Mouse (Mus musculus) heart, adult 2 months (tissue): ENCODE results near the gene Lyrm2. TPM values are rescaled to one million over a fixed set of nuclear protein-coding genes. Genes with fewer than 3 reads are reported as not detected.

ENCODE experiments used
- DNase-seq, 2 experiments: peaks; one replicate each; pipeline ENCODE4 v3.0.0; 2021
- H3K27ac ChIP-seq: fragments of 200-600 bp; 2 replicates; pipeline ENCODE4 v1.8.1; 2022
- H3K27me3 ChIP-seq: fragments of 200-500 bp; 2 replicates; pipeline ENCODE4 v1.6.1; 2012; ENCODE audit warnings: mild to moderate bottlenecking, low read length, inconsistent platforms, mixed read lengths; ENCODE audit not compliant: control insufficient read depth, insufficient read depth
- H3K36me3 ChIP-seq: fragments of 200-500 bp; 2 replicates; pipeline ENCODE4 v1.6.1; 2012; ENCODE audit warnings: low read length, inconsistent platforms; ENCODE audit not compliant: control insufficient read depth, insufficient read depth
- H3K4me1 ChIP-seq: fragments of 200-500 bp; 2 replicates; pipeline ENCODE4 v1.6.1; 2011; ENCODE audit warnings: low read length; ENCODE audit not compliant: control insufficient read depth, insufficient read depth
- H3K4me3 ChIP-seq: fragments of 200-600 bp; 2 replicates; pipeline ENCODE4 v1.8.1; 2022
- H3K79me2 ChIP-seq: fragments of 200-500 bp; replicated peaks from 2 replicates; pipeline ENCODE4 v1.6.1; 2012; ENCODE audit warnings: mild to moderate bottlenecking, inconsistent platforms, low read length, moderate library complexity, mixed read lengths; ENCODE audit not compliant: control insufficient read depth, insufficient read depth
- H3K9ac ChIP-seq: fragments of 200-500 bp; 2 replicates; pipeline ENCODE4 v1.6.1; 2012; ENCODE audit warnings: low read depth, mild to moderate bottlenecking, control low read depth, inconsistent platforms, low read length, mixed read lengths
- CTCF ChIP-seq: fragments of 200-600 bp; IDR thresholded peaks from 2 replicates; pipeline ENCODE4 v1.8.1; 2022; ENCODE audit warnings: antibody characterized with exemption, mild to moderate bottlenecking, moderate library complexity
- EP300 ChIP-seq: fragments of 200-500 bp; IDR thresholded peaks from 2 replicates; pipeline ENCODE4 v1.6.1; 2011; ENCODE audit warnings: low read depth, low read length, control low read depth; ENCODE audit not compliant: insufficient read depth
- POLR2A ChIP-seq: fragments of 200-500 bp; IDR thresholded peaks from 2 replicates; pipeline ENCODE4 v1.6.1; 2011; ENCODE audit warnings: mild to moderate bottlenecking, low read depth, low read length, control low read depth; ENCODE audit not compliant: insufficient read depth
- WGBS: fragments of 180-500 bp; shearing (Covaris S2); methylation state at CpG from one replicate; pipeline ENCODE4 v1.1.7; 2018; 5-methylcytosine and 5-hydroxymethylcytosine counted together
- intact Hi-C: fragments of 180-260 bp; cut with DNase I; formaldehyde crosslinking; loops from one replicate; pipeline ENCODE4 v1.15.1; 2025
- polyA plus RNA-seq: library from polyadenylated mRNA; depleted of rRNA; stranded (reverse); fragments of >200 nt; gene quantifications from 2 replicates; pipeline ENCODE4 v1.2.3, GENCODE M21; 2012
- total RNA-seq, 2 experiments: library from RNA; stranded (reverse); gene quantifications; 2 replicates each; pipeline ENCODE4 v1.2.3; 2021

The Lyrm2 gene
- total and polyA plus RNA-seq, 3 experiments: 16.1 to 34.4 (median 34.4) TPM

DNA sequence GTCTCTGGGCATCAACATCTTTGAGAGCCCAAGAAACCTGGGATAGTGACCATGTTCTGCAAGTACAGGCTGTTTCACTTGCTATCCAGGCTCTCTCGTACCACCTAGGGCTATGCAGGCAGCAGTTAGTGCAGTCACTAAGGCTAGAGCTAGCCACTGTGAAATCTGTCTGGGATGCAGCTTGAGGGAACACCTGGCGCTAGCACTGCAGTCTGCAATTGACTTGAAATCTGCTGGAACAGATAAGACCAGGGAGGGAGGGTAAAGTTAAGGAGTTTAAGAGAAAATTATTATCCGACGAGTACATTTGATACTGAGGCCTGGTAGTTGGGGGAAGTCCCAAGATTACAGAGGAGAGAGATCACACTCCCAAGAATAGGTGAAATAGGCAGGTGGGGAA is 20.1 kb upstream of the Lyrm2 start:
- Histone ChIP-seq H3K27me3 (no peaks in the 10 kb centered on the region), H3K36me3 (no peaks in the 10 kb centered on the region), H3K9ac (no peak overlapping the region), H3K27ac (no peak overlapping the region), H3K4me1 (no peaks in the 10 kb centered on the region), H3K79me2 (no peaks in the 10 kb centered on the region), H3K4me3 (no peak overlapping the region)
- WGBS: 95% methylated on average over 4 of the region's 4 CpGs
- no peak for DNase-seq
- TF ChIP-seq EP300: no peak
- no peak for TF ChIP-seq POLR2A
- TF ChIP-seq CTCF: no peak
- intact Hi-C loops: no loop called here

GRCm38 (mm10) chr4:32787110-32787509 is 12.9 kb upstream of the Lyrm2 start:
- H3K79me2 ChIP-seq: no peaks in the 10 kb centered on the region
- WGBS: 84% methylated on average over 1 of the region's 1 CpGs
- TF ChIP-seq EP300 (no peak), CTCF (no peak), POLR2A (no peak)
- no peaks in the 10 kb centered on the region for H3K27me3 ChIP-seq
- no peak for DNase-seq
- H3K4me3 ChIP-seq: no peak overlapping the region
- no peak overlapping the region for H3K9ac ChIP-seq
- H3K4me1 ChIP-seq: no peaks in the 10 kb centered on the region
- intact Hi-C loops: no loop called here
- H3K36me3 ChIP-seq: no peaks in the 10 kb centered on the region
- no peak overlapping the region for H3K27ac ChIP-seq

DNA sequence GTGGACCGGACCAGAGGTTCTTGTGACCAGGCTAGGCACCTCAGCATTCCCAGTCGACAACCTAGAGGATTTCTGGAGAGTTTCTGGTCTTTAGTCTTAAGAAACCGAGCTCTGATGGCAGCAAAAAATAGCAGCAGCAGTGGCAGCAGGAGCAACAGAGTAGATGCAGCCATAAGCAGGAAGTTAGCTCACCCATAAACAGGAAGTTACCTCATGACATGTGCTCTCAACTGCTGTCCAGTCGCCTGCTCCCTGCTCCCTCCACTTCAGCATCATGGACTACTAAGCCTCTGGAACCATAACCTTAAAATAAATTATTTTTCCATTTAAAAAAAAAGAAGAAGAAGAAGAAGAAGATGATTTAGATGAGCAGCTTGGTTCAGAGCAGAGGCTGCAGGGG is 11.0 kb upstream of the Lyrm2 start:
- no peaks in the 10 kb centered on the region for H3K4me1 ChIP-seq
- H3K9ac ChIP-seq: no peak overlapping the region
- H3K27me3 ChIP-seq: no peaks in the 10 kb centered on the region
- no peak overlapping the region for H3K4me3 ChIP-seq
- H3K27ac ChIP-seq: no peak overlapping the region
- intact Hi-C loops: no loop called here
- no peak for DNase-seq
- TF ChIP-seq EP300: no peak
- no peak for TF ChIP-seq POLR2A
- TF ChIP-seq CTCF: no peak
- no peaks in the 10 kb centered on the region for H3K79me2 ChIP-seq
- H3K36me3 ChIP-seq: no peaks in the 10 kb centered on the region
- 69% methylated on average over 4 of the region's 4 CpGs for WGBS

DNA sequence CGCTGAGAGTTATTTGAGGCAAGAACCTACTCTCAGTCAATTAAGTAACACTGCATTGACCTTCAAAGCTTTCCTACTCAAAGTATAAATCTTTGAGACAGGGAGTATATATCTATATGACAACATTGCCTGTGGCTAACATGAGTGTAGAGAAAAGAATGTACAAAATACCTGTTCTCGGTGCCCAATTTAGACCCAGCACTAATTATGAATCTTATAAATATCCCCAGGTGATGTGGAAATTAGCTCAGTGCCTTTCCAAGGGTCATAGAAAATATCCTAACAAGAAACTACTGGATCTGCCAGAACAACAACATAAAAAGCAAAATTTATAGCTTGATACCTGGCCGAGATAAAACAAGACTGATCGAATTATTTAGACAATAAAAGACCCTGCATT is 1.1 kb upstream of the Lyrm2 start:
- Histone ChIP-seq H3K4me1 (no peaks in the 10 kb centered on the region), H3K36me3 (no peaks in the 10 kb centered on the region), H3K27ac (no peak overlapping the region), H3K79me2 (no peaks in the 10 kb centered on the region), H3K9ac (no peak overlapping the region), H3K27me3 (no peaks in the 10 kb centered on the region), H3K4me3 (no peak overlapping the region)
- WGBS: 99% methylated on average over 4 of the region's 4 CpGs
- no peak for DNase-seq
- intact Hi-C loops: no loop called here
- TF ChIP-seq POLR2A: no peak
- no peak for TF ChIP-seq EP300
- TF ChIP-seq CTCF: no peak

- DNase-seq: no peak
- Histone ChIP-seq H3K27me3 (no peaks in the 10 kb centered on the region), H3K4me3 (peak overlapping the region; percentile 98), H3K27ac (peak overlapping the region; percentile 92), H3K9ac (peak overlapping the region; percentile 99), H3K4me1 (no peaks in the 10 kb centered on the region), H3K36me3 (no peaks in the 10 kb centered on the region), H3K79me2 (no peaks in the 10 kb centered on the region)
- TF ChIP-seq POLR2A (no peak), EP300 (no peak), CTCF (no peak)
- intact Hi-C loops: loop anchor here (5.0 to 10.0 kb wide), 2 partner anchors 154 to 232 kb away; partner anchors contain the start of genes Ankrd6 and Ube2j1
- WGBS: 4% methylated on average over 9 of the region's 9 CpGs
Measured at GRCm38 (mm10) chr4:32800577-32801170, 621 bp downstream of the Lyrm2 start.

- H3K36me3 ChIP-seq: no peaks in the 10 kb centered on the region
- H3K27ac ChIP-seq: no peak overlapping the region
- H3K27me3 ChIP-seq: no peaks in the 10 kb centered on the region
- no peak overlapping the region for H3K9ac ChIP-seq
- WGBS: 74% methylated on average over 5 of the region's 5 CpGs
- H3K79me2 ChIP-seq: no peaks in the 10 kb centered on the region
- intact Hi-C loops: no loop called here
- no peak overlapping the region for H3K4me3 ChIP-seq
- TF ChIP-seq EP300 (no peak), POLR2A (no peak), CTCF (no peak)
- H3K4me1 ChIP-seq: no peaks in the 10 kb centered on the region
- no peak for DNase-seq
Measured at GRCm38 (mm10) chr4:32817478-32817877, 17.4 kb downstream of the Lyrm2 start.
